In the genomic region with DNA sequence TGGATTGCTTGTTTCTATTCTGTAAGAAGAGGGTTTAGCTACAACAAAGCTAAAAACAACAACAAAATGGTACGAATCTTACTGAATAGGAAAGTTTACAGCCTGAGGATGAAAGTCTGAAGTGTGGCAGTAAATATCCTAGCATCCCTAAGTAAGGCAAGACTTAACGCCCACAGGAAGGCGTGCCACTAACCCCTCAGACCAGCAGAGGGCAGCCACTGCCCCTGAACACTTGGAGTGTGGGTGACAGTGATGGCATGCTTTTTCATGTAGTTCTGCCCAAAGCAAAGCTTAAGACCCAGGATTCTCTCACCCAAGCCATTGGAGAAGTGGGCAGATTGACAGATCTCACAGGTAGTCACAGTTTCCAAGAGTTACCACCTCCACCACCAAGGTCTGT, we compare ENCODE assay signal across 8 mouse cellular contexts. TPM values are rescaled to one million over a fixed set of nuclear protein-coding genes. Genes with fewer than 3 reads are reported as not detected.
DNase-seq lines count a peak whose midpoint lies in the region; ATAC-seq and TF ChIP-seq lines count a peak whose summit lies in the region.

No protein-coding gene starts in this region.

- intact Hi-C loops in heart, adult 2 months (cut with DNase I), result loop anchor here (5.0 kb wide), 1 partner anchor 364 kb away; no protein-coding TSS in a partner anchor
- intact Hi-C loops in heart, postnatal 25 days (cut with DNase I), result no loop called here

- TF ChIP-seq CTCF in heart, adult 2 months (IDR thresholded peaks at IDR 0.05), result peak; percentile 68
- TF ChIP-seq CTCF in cortical plate, adult 2 months (IDR thresholded peaks at IDR 0.05; ENCODE audit: extremely low read depth, insufficient read depth, low read length), result peak; percentile 39

- H3K27ac ChIP-seq in heart, adult 2 months, result no peak overlapping the region
- H3K27ac ChIP-seq in midbrain, embryonic 14.5 days (replicated peaks; ENCODE audit: low read depth, low read length), result no peak overlapping the region
- no peak overlapping the region for H3K27ac ChIP-seq in midbrain, embryonic 13.5 days
- H3K27ac ChIP-seq in cortical plate, adult 2 months (ENCODE audit: insufficient read depth, low read length), result no peak overlapping the region

- H3K4me3 ChIP-seq in heart, adult 2 months, result no peak overlapping the region
- no peak overlapping the region for H3K4me3 ChIP-seq in midbrain, embryonic 14.5 days (replicated peaks; ENCODE audit: low read depth, low read length)
- H3K4me3 ChIP-seq in midbrain, embryonic 13.5 days (replicated peaks), result no peak overlapping the region
- no peak overlapping the region for H3K4me3 ChIP-seq in cortical plate, adult 2 months (ENCODE audit: insufficient read depth, low read length)

- 70% methylated on average over 3 of the region's 3 CpGs for whole genome bisulfite sequencing in heart, adult 2 months
- 37% methylated on average over 3 of the region's 3 CpGs for WGBS in midbrain, embryonic 14.5 days
- WGBS in midbrain, embryonic 13.5 days, result 33% methylated on average over 3 of the region's 3 CpGs

- no peak for ATAC-seq in midbrain, embryonic 14.5 days (ENCODE audit: low FRiP score, low TSS enrichment)
- ATAC-seq in midbrain, embryonic 13.5 days, result no peak
- ATAC-seq in megakaryocyte-erythroid progenitor cell, adult 5-6 weeks (replicated peaks; ENCODE audit: low FRiP score, low TSS enrichment, poor library complexity, severe bottlenecking), result peak; percentile 79
- no peak for ATAC-seq in frontal cortex, adult (ENCODE audit: low TSS enrichment)

- no peaks in the 10 kb centered on the region for H3K9me3 ChIP-seq in midbrain, embryonic 14.5 days (ENCODE audit: control insufficient read depth, low read length)
- H3K9me3 ChIP-seq in midbrain, embryonic 13.5 days, result no peaks in the 10 kb centered on the region

- H3K4me1 ChIP-seq in heart, adult 2 months (ENCODE audit: control insufficient read depth, insufficient read depth, low read length), result no peaks in the 10 kb centered on the region
- H3K4me1 ChIP-seq in midbrain, embryonic 14.5 days (ENCODE audit: control insufficient read depth, insufficient read depth, low read length), result no peaks in the 10 kb centered on the region
- no peaks in the 10 kb centered on the region for H3K4me1 ChIP-seq in midbrain, embryonic 13.5 days (replicated peaks)
- H3K4me1 ChIP-seq in cortical plate, adult 2 months (ENCODE audit: control insufficient read depth, insufficient read depth, low read length), result peaks cover 5% of the 10 kb centered on the region

- no peak for TF ChIP-seq EP300 in heart, adult 2 months (IDR thresholded peaks at IDR 0.05; ENCODE audit: insufficient read depth, low read depth, low read length)

- DNase-seq in heart, adult 2 months, result peak in 1 of 2 experiments; percentile 33
- DNase-seq in heart, postnatal 25 days (ENCODE audit: low spot score), result no peak
- DNase-seq in midbrain, embryonic 14.5 days, result peak; percentile 83
- DNase-seq in gastrocnemius, adult 8-10 months (ENCODE audit: low spot score in 2 of 2), result no peak

- H3K9ac ChIP-seq in heart, adult 2 months (ENCODE audit: low read depth, low read length), result no peak overlapping the region
- H3K9ac ChIP-seq in midbrain, embryonic 14.5 days (replicated peaks; ENCODE audit: low read length), result no peak overlapping the region
- H3K9ac ChIP-seq in midbrain, embryonic 13.5 days (replicated peaks), result no peak overlapping the region

- no peaks in the 10 kb centered on the region for H3K36me3 ChIP-seq in heart, adult 2 months (ENCODE audit: control insufficient read depth, insufficient read depth, low read length)
- H3K36me3 ChIP-seq in midbrain, embryonic 14.5 days (ENCODE audit: control insufficient read depth, insufficient read depth, low read length), result peaks cover 54% of the 10 kb centered on the region
- peaks cover 62% of the 10 kb centered on the region for H3K36me3 ChIP-seq in midbrain, embryonic 13.5 days

- H3K79me2 ChIP-seq in heart, adult 2 months (replicated peaks; ENCODE audit: control insufficient read depth, insufficient read depth, low read length), result no peaks in the 10 kb centered on the region

- no peak for TF ChIP-seq POLR2A in heart, adult 2 months (IDR thresholded peaks at IDR 0.05; ENCODE audit: insufficient read depth, low read depth, low read length)
- TF ChIP-seq POLR2A in cortical plate, adult 2 months (IDR thresholded peaks at IDR 0.05; ENCODE audit: extremely low read depth, insufficient read depth, low read length), result no peak

- no peak overlapping the region for H3K4me2 ChIP-seq in midbrain, embryonic 14.5 days (ENCODE audit: low read length)
- no peak overlapping the region for H3K4me2 ChIP-seq in midbrain, embryonic 13.5 days (replicated peaks)

- H3K27me3 ChIP-seq in heart, adult 2 months (ENCODE audit: control insufficient read depth, insufficient read depth, low read length), result no peaks in the 10 kb centered on the region
- no peaks in the 10 kb centered on the region for H3K27me3 ChIP-seq in midbrain, embryonic 14.5 days (ENCODE audit: control insufficient read depth, insufficient read depth, low read length)
- no peaks in the 10 kb centered on the region for H3K27me3 ChIP-seq in midbrain, embryonic 13.5 days

RNA-seq across cellular contexts. Expression of a gene that starts 11.1 kb away (rescaled TPM):
- total RNA-seq in heart, adult 2 months (2021), result not detected
- 0.50 and 1.7 TPM in 2 replicates for polyA plus RNA-seq in heart, adult 2 months (2012; rRNA removed)
- under 1 TPM in 1 of 2 experiments, not detected in 1; 0.52 TPM for total RNA-seq in heart, postnatal 25 days (2021)
- 1.1 and 1.6 TPM in 2 replicates for polyA plus RNA-seq in midbrain, embryonic 14.5 days (2014; fragmentation: Nextera tagmentation; extraction: Ambion mirVana)
- polyA plus RNA-seq in midbrain, embryonic 13.5 days (2015; fragmentation: Nextera tagmentation; extraction: Ambion mirVana), result 1.1 and 1.6 TPM in 2 replicates
- 0.29 and 0.38 TPM in 2 replicates for polyA plus RNA-seq in cortical plate, adult 2 months (2012; rRNA removed)
- total RNA-seq in megakaryocyte-erythroid progenitor cell, adult 5-6 weeks (2014; fragmentation: Nextera tagmentation), result 2.7 TPM in 1 of 2 replicates, not detected in the other
- total RNA-seq in megakaryocyte-erythroid progenitor cell, adult 5-6 weeks (2017), result not detected in 2 replicates
- total RNA-seq in gastrocnemius, adult 8-10 months (2022), result not detected

RNA-seq across cellular contexts. Expression of a gene that starts 11.5 kb away (rescaled TPM):
- total RNA-seq in heart, adult 2 months (2021), result not detected
- polyA plus RNA-seq in heart, adult 2 months (2012; rRNA removed), result 0.18 and 0.59 TPM in 2 replicates
- total RNA-seq in heart, postnatal 25 days (2021), result not detected
- 3.0 and 4.3 TPM in 2 replicates for polyA plus RNA-seq in midbrain, embryonic 14.5 days (2014; fragmentation: Nextera tagmentation; extraction: Ambion mirVana)
- polyA plus RNA-seq in midbrain, embryonic 13.5 days (2015; fragmentation: Nextera tagmentation; extraction: Ambion mirVana), result 2.2 and 2.6 TPM in 2 replicates
- polyA plus RNA-seq in cortical plate, adult 2 months (2012; rRNA removed), result 2.2 and 2.7 TPM in 2 replicates
- total RNA-seq in megakaryocyte-erythroid progenitor cell, adult 5-6 weeks (2014; fragmentation: Nextera tagmentation), result 1.2 TPM in 1 of 2 replicates, not detected in the other
- total RNA-seq in megakaryocyte-erythroid progenitor cell, adult 5-6 weeks (2017), result not detected in 2 replicates
- total RNA-seq in gastrocnemius, adult 8-10 months (2022), result not detected

RNA-seq across cellular contexts. Expression of a gene that starts 47.4 kb away (rescaled TPM):
- 10 to 100 TPM; 24.9 to 29.3 TPM for total RNA-seq in heart, adult 2 months (2021)
- 11.5 and 22.7 TPM in 2 replicates for polyA plus RNA-seq in heart, adult 2 months (2012; rRNA removed)
- 10 to 100 TPM; 23.5 to 24.7 TPM for total RNA-seq in heart, postnatal 25 days (2021)
- polyA plus RNA-seq in midbrain, embryonic 14.5 days (2014; fragmentation: Nextera tagmentation; extraction: Ambion mirVana), result 23.0 and 32.9 TPM in 2 replicates
- 37.1 and 38.4 TPM in 2 replicates for polyA plus RNA-seq in midbrain, embryonic 13.5 days (2015; fragmentation: Nextera tagmentation; extraction: Ambion mirVana)
- 36.1 and 38.7 TPM in 2 replicates for polyA plus RNA-seq in cortical plate, adult 2 months (2012; rRNA removed)
- total RNA-seq in megakaryocyte-erythroid progenitor cell, adult 5-6 weeks (2014; fragmentation: Nextera tagmentation), result 20.1 and 32.0 TPM in 2 replicates
- total RNA-seq in megakaryocyte-erythroid progenitor cell, adult 5-6 weeks (2017), result 10.9 and 24.3 TPM in 2 replicates
- total RNA-seq in gastrocnemius, adult 8-10 months (2022), result 10 to 100 TPM; 43.1 to 59.9 (median 45.4) TPM
